13 mouse cellular contexts compared by ENCODE assay signal in the genomic region with DNA sequence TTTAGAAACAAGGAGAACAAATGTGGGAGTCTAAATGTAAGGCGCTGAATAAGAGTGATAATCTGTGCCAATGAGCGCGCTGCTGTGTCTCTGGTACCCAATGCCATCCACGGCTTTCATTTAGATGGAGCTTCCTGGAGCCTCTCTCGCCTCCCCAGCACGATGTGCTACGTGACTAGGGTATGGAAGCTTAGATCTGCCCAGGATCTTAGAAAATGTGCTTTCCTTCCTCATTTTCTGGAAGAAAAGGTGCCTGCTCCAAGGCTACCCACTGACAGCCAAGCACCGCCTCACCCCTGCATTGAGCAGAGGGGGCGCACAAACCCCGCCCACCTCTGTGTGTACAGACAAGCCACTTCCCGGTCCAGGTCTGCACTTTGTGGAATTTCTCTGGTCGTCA. TPM values are rescaled to one million over a fixed set of nuclear protein-coding genes. Genes with fewer than 3 reads are reported as not detected.
DNase-seq lines count a peak whose midpoint lies in the region; ATAC-seq lines count a peak whose summit lies in the region.
"Had no signal": no experiment of that assay in that cellular context is flagged by ENCODE, and none has a peak within 500 bp of the region (broad histone marks: within the 10 kb centered on the region; RNA-seq: fewer than 3 reads in every experiment).

No protein-coding gene starts in this region.

- no peak overlapping the region for H3K9ac ChIP-seq in forebrain, embryonic 15.5 days (replicated peaks)
- H3K9ac ChIP-seq in forebrain, embryonic 13.5 days, result no peak overlapping the region
- no peak overlapping the region for H3K9ac ChIP-seq in midbrain, embryonic 14.5 days (replicated peaks; ENCODE audit: low read length)

- H3K4me2 ChIP-seq in forebrain, embryonic 15.5 days (replicated peaks), result peak overlapping the region; percentile 18
- H3K4me2 ChIP-seq in forebrain, embryonic 13.5 days, result no peak overlapping the region
- no peak overlapping the region for H3K4me2 ChIP-seq in midbrain, embryonic 14.5 days (ENCODE audit: low read length)

- ATAC-seq in forebrain, embryonic 15.5 days (replicated peaks), result no peak
- no peak; the same call in 1 of the 2 replicates for ATAC-seq in forebrain, embryonic 13.5 days
- ATAC-seq in midbrain, embryonic 14.5 days (ENCODE audit: low FRiP score, low TSS enrichment), result no peak

- DNase-seq in midbrain, embryonic 14.5 days, result peak; percentile 30
- DNase-seq in midbrain, embryonic 10.5 days (ENCODE audit: low spot score), result no peak
- peak; percentile 72 to 80 for DNase-seq in left cerebral cortex, postnatal 36 days (ENCODE audit: low spot score in 2 of 2)
- DNase-seq in adrenal gland, postnatal 36 days, result no peak
- no peak for DNase-seq in ovary, postnatal 36 days (ENCODE audit: low spot score)
- DNase-seq in lung, postnatal 14 days, result no peak
- DNase-seq: cerebellum, adult 18-20 months; heart, postnatal 4 days; spleen, adult 18-20 months had no signal

- no peaks in the 10 kb centered on the region for H3K4me1 ChIP-seq in forebrain, embryonic 15.5 days
- H3K4me1 ChIP-seq in forebrain, embryonic 13.5 days, result no peaks in the 10 kb centered on the region
- H3K4me1 ChIP-seq in midbrain, embryonic 14.5 days (ENCODE audit: control insufficient read depth, insufficient read depth, low read length), result no peaks in the 10 kb centered on the region
- H3K4me1 ChIP-seq in midbrain, embryonic 10.5 days, result no peaks in the 10 kb centered on the region

- peak overlapping the region; percentile 55 for H3K27ac ChIP-seq in forebrain, embryonic 15.5 days (replicated peaks)
- H3K27ac ChIP-seq in forebrain, embryonic 13.5 days, result no peak overlapping the region
- peak overlapping the region; percentile 17; the same call in 1 of the 2 replicates for H3K27ac ChIP-seq in midbrain, embryonic 14.5 days (replicated peaks; ENCODE audit: low read depth, low read length)
- no peak overlapping the region for H3K27ac ChIP-seq in midbrain, embryonic 10.5 days (replicated peaks)
- H3K27ac ChIP-seq: kidney, postnatal 0 days had no signal

- H3K4me3 ChIP-seq in forebrain, embryonic 15.5 days, result no peak overlapping the region
- H3K4me3 ChIP-seq in forebrain, embryonic 13.5 days, result no peak overlapping the region
- H3K4me3 ChIP-seq in midbrain, embryonic 14.5 days (replicated peaks; ENCODE audit: low read depth, low read length), result no peak overlapping the region
- no peak overlapping the region for H3K4me3 ChIP-seq in midbrain, embryonic 10.5 days

- 55% methylated on average over 12 of the region's 12 CpGs for WGBS in forebrain, embryonic 15.5 days
- 68% methylated on average over 12 of the region's 12 CpGs for WGBS in forebrain, embryonic 13.5 days
- WGBS in midbrain, embryonic 14.5 days, result 68% methylated on average over 12 of the region's 12 CpGs
- 74% methylated on average over 12 of the region's 12 CpGs for WGBS in midbrain, embryonic 10.5 days

- H3K27me3 ChIP-seq in forebrain, embryonic 15.5 days, result peaks cover 1% of the 10 kb centered on the region; the same call in 1 of the 2 replicates
- peaks cover 10% of the 10 kb centered on the region for H3K27me3 ChIP-seq in forebrain, embryonic 13.5 days
- H3K27me3 ChIP-seq in midbrain, embryonic 14.5 days (ENCODE audit: control insufficient read depth, insufficient read depth, low read length), result no peaks in the 10 kb centered on the region
- peaks cover 9% of the 10 kb centered on the region for H3K27me3 ChIP-seq in midbrain, embryonic 10.5 days (ENCODE audit: low read depth, poor library complexity, severe bottlenecking)

- no peaks in the 10 kb centered on the region for H3K9me3 ChIP-seq in forebrain, embryonic 15.5 days
- H3K9me3 ChIP-seq in forebrain, embryonic 13.5 days (replicated peaks), result no peaks in the 10 kb centered on the region
- no peaks in the 10 kb centered on the region for H3K9me3 ChIP-seq in midbrain, embryonic 14.5 days (ENCODE audit: control insufficient read depth, low read length)
- H3K9me3 ChIP-seq in midbrain, embryonic 10.5 days (replicated peaks), result no peaks in the 10 kb centered on the region

- intact Hi-C loops in left cerebral cortex, postnatal 36 days (cut with DNase I), result loop anchor here (1.0 kb wide), 1 partner anchor 138 kb away; no protein-coding TSS in a partner anchor

- H3K36me3 ChIP-seq in forebrain, embryonic 15.5 days, result no peaks in the 10 kb centered on the region
- no peaks in the 10 kb centered on the region for H3K36me3 ChIP-seq in forebrain, embryonic 13.5 days (ENCODE audit: poor library complexity, severe bottlenecking)
- H3K36me3 ChIP-seq in midbrain, embryonic 14.5 days (ENCODE audit: control insufficient read depth, insufficient read depth, low read length), result no peaks in the 10 kb centered on the region
- H3K36me3 ChIP-seq in midbrain, embryonic 10.5 days, result no peaks in the 10 kb centered on the region

RNA-seq across cellular contexts. Expression of a gene that starts 6.0 kb away (rescaled TPM):
- 2.9 and 3.1 TPM in 2 replicates for polyA plus RNA-seq in forebrain, embryonic 15.5 days (2015; fragmentation: Nextera tagmentation; extraction: Ambion mirVana)
- 0.62 and 1.4 TPM in 2 replicates for polyA plus RNA-seq in forebrain, embryonic 13.5 days (2015; fragmentation: Nextera tagmentation; extraction: Ambion mirVana)
- 1.3 and 1.9 TPM in 2 replicates for polyA plus RNA-seq in midbrain, embryonic 14.5 days (2014; fragmentation: Nextera tagmentation; extraction: Ambion mirVana)
- 0.73 and 0.75 TPM in 2 replicates for polyA plus RNA-seq in midbrain, embryonic 10.5 days (2016; fragmentation: Nextera tagmentation; extraction: Ambion mirVana)
- 100 to 1,000 TPM; 268 to 288 TPM for total RNA-seq in left cerebral cortex, postnatal 36 days (2021)
- 1 to 10 TPM; 2.3 to 2.4 TPM for total RNA-seq in adrenal gland, postnatal 36 days (2021)
- total RNA-seq: MEL had no signal

Comparison
In these comparisons a context has a peak if more than half of its experiments do, and no peak if none do; other contexts are left out.
1. H3K27ac ChIP-seq: peak in forebrain, embryonic 15.5 days (single experiment) and midbrain, embryonic 14.5 days (single experiment); none in forebrain, embryonic 13.5 days (single experiment) and midbrain, embryonic 10.5 days (single experiment).
2. DNase-seq: peak in midbrain, embryonic 14.5 days (single experiment) and left cerebral cortex, postnatal 36 days (2 of 2); none in midbrain, embryonic 10.5 days (single experiment), adrenal gland, postnatal 36 days (0 of 2), ovary, postnatal 36 days (single experiment) and lung, postnatal 14 days (single experiment).